Mouse (Mus musculus) myocyte (in vitro differentiated cells): Measurements from ENCODE around the gene Tradd. TPM values are rescaled to one million over a fixed set of nuclear protein-coding genes. Genes with fewer than 3 reads are reported as not detected.
A peak's percentile ranks its signal among the peaks of the same experiment; 100 is the strongest.

Experiments used
- H3K27me3 ChIP-seq: one replicate; pipeline ENCODE4 v1.6.1; 2011; ENCODE audit not compliant: control insufficient read depth, insufficient read depth, insufficient read length
- H3K36me3 ChIP-seq: one replicate; pipeline ENCODE4 v1.6.1; 2011; ENCODE audit not compliant: control insufficient read depth, insufficient read depth
- H3K4me2 ChIP-seq: one replicate; pipeline ENCODE4 v1.6.1; 2011; ENCODE audit warnings: low read depth, control low read depth
- H3K4me3 ChIP-seq: one replicate; pipeline ENCODE4 v1.5.1; 2011; ENCODE audit warnings: mild to moderate bottlenecking, control low read depth, moderate library complexity
- H3K79me2 ChIP-seq: one replicate; pipeline ENCODE4 v1.6.1; 2011; ENCODE audit not compliant: control insufficient read depth, insufficient read depth
- H3ac ChIP-seq: one replicate; pipeline ENCODE4 v1.6.1; 2011; ENCODE audit not compliant: control insufficient read depth, insufficient read length
- CEBPB ChIP-seq: IDR thresholded peaks from 2 replicates; pipeline ENCODE4 v1.6.1; 2011; ENCODE audit warnings: mild to moderate bottlenecking, moderate library complexity; ENCODE audit not compliant: poor library complexity, insufficient read depth, severe bottlenecking
- E2F4 ChIP-seq: IDR thresholded peaks from one replicate; pipeline ENCODE4 v1.6.1; 2011; ENCODE audit warnings: mild to moderate bottlenecking, control low read depth, moderate library complexity; ENCODE audit not compliant: insufficient read depth
- MAX ChIP-seq: IDR thresholded peaks from one replicate; pipeline ENCODE4 v1.6.1; 2011; ENCODE audit warnings: low read depth, mild to moderate bottlenecking, control low read depth
- MYOD1 ChIP-seq, 3 experiments: IDR thresholded peaks; one replicate each; pipeline ENCODE4 v1.6.1; 2011; ENCODE audit warnings: control low read depth in 2 of 3, low read depth in 2 of 3, mild to moderate bottlenecking in 2 of 3, moderate library complexity in 1 of 3; ENCODE audit not compliant: insufficient read length in 2 of 3, control insufficient read depth in 1 of 3
- MYOG ChIP-seq, 3 experiments: IDR thresholded peaks; one replicate each; pipeline ENCODE4 v1.6.1; 2011; ENCODE audit warnings: control low read depth in 2 of 3, low read depth in 2 of 3, mild to moderate bottlenecking in 2 of 3; ENCODE audit not compliant: insufficient read length in 2 of 3, control insufficient read depth in 1 of 3, insufficient read depth in 1 of 3
- POLR2A ChIP-seq: IDR thresholded peaks from one replicate; pipeline ENCODE4 v1.6.1; 2011; ENCODE audit warnings: low read depth, mild to moderate bottlenecking, control low read depth, moderate library complexity; ENCODE audit not compliant: insufficient read length
- POLR2AphosphoS2 ChIP-seq: IDR thresholded peaks from one replicate; pipeline ENCODE4 v1.6.1; 2011; ENCODE audit warnings: low read depth, control low read depth; ENCODE audit not compliant: insufficient read length
- REST ChIP-seq: IDR thresholded peaks from one replicate; pipeline ENCODE4 v1.6.1; 2011; ENCODE audit warnings: mild to moderate bottlenecking, control low read depth, moderate library complexity; ENCODE audit not compliant: insufficient read depth, insufficient read length
- SRF ChIP-seq: IDR thresholded peaks from one replicate; pipeline ENCODE4 v1.6.1; 2011; ENCODE audit warnings: low read depth; ENCODE audit not compliant: control insufficient read depth, insufficient read length
- TCF12 ChIP-seq: IDR thresholded peaks from one replicate; pipeline ENCODE4 v1.6.1; 2011; ENCODE audit warnings: mild to moderate bottlenecking, control low read depth; ENCODE audit not compliant: poor library complexity, insufficient read depth, severe bottlenecking
- TCF3 ChIP-seq: IDR thresholded peaks from one replicate; pipeline ENCODE4 v1.6.1; 2011; ENCODE audit warnings: low read depth, control low read depth; ENCODE audit not compliant: insufficient read length
- USF1 ChIP-seq: IDR thresholded peaks from one replicate; pipeline ENCODE4 v1.6.1; 2011; ENCODE audit warnings: low read depth, mild to moderate bottlenecking, control low read depth, moderate library complexity
- polyA plus RNA-seq: library from polyadenylated mRNA; unstranded; fragments of >200 nt; fragmentation: generic; extraction: Trizol; gene quantifications from one replicate; pipeline ENCODE4 v1.2.1, GENCODE M21; 2012; ENCODE audit warnings: missing spikeins

Tradd gene
- polyA plus RNA-seq, 1 experiment = 27.0 TPM

- Histone ChIP-seq H3K79me2 (peaks cover 4% of the 10 kb centered on the region), H3ac (no peak overlapping the region), H3K36me3 (no peaks in the 10 kb centered on the region), H3K4me2 (no peak overlapping the region), H3K4me3 (no peak overlapping the region), H3K27me3 (no peaks in the 10 kb centered on the region)
- TF ChIP-seq POLR2AphosphoS2 (no peak), POLR2A (no peak), TCF3 (no peak), SRF (no peak)
Observed at GRCm38 (mm10) chr8:105258911-105259720, 5.3 kb downstream of the Tradd start.

- TF ChIP-seq E2F4 (no peak), CEBPB (no peak), TCF3 (no peak), POLR2A (no peak), MAX (no peak), MYOG (IDR thresholded peaks at IDR 0.05; ENCODE audit: control insufficient read depth in 1 of 3, insufficient read depth in 1 of 3, insufficient read length in 2 of 3, low read depth in 2 of 3) (no peak), MYOD1 (IDR thresholded peaks at IDR 0.05; ENCODE audit: control insufficient read depth in 1 of 3, insufficient read length in 2 of 3, low read depth in 2 of 3) (no peak), POLR2AphosphoS2 (no peak), SRF (no peak), TCF12 (no peak), USF1 (no peak), REST (no peak)
- Histone ChIP-seq H3K36me3 (peaks cover 4% of the 10 kb centered on the region), H3ac (no peak overlapping the region), H3K79me2 (no peaks in the 10 kb centered on the region), H3K27me3 (no peaks in the 10 kb centered on the region), H3K4me3 (no peak overlapping the region), H3K4me2 (no peak overlapping the region)
Observed at GRCm38 (mm10) chr8:105257318-105258114, 6.9 kb downstream of the Tradd start.

- peak within 1 kb of the TSS; percentile 80 for H3K4me2 ChIP-seq
- no peaks in the 10 kb centered on the region for H3K27me3 ChIP-seq
- no peak for TF ChIP-seq MAX
- peak; percentile 71 for TF ChIP-seq POLR2AphosphoS2
- TF ChIP-seq MYOD1 (IDR thresholded peaks at IDR 0.05; ENCODE audit: control insufficient read depth in 1 of 3, insufficient read length in 2 of 3, low read depth in 2 of 3) = peak in 2 of 3 experiments; percentile 30 to 34
- TF ChIP-seq USF1 = peak; percentile 88
- TF ChIP-seq E2F4 = no peak
- peak; percentile 42 for TF ChIP-seq POLR2A
- no peak for TF ChIP-seq TCF3
- TF ChIP-seq TCF12 = no peak
- no peak for TF ChIP-seq CEBPB
- no peak for TF ChIP-seq SRF
- TF ChIP-seq MYOG (IDR thresholded peaks at IDR 0.05; ENCODE audit: control insufficient read depth in 1 of 3, insufficient read depth in 1 of 3, insufficient read length in 2 of 3, low read depth in 2 of 3) = no peak
- TF ChIP-seq REST = no peak
- H3ac ChIP-seq = peak within 1 kb of the TSS; percentile 42
- H3K4me3 ChIP-seq = peak within 1 kb of the TSS; percentile 25
- peaks cover 14% of the 10 kb centered on the region for H3K36me3 ChIP-seq
- no peaks in the 10 kb centered on the region for H3K79me2 ChIP-seq
Observed at GRCm38 (mm10) chr8:105254966-105255350, 9.5 kb downstream of the Tradd start, which contains the start of gene B3gnt9. TSS of gene B3gnt9 (minus strand) at chr8:105255153.

GRCm38 (mm10) chr8:105254152-105254965 is 10.1 kb downstream of the Tradd start:
- no peaks in the 10 kb centered on the region for H3K27me3 ChIP-seq
- TF ChIP-seq CEBPB (no peak), POLR2A (peak; percentile 70), SRF (peak; percentile 30), MYOG (IDR thresholded peaks at IDR 0.05; ENCODE audit: control insufficient read depth in 1 of 3, insufficient read depth in 1 of 3, insufficient read length in 2 of 3, low read depth in 2 of 3) (peak in 1 of 3 experiments; percentile 17), TCF3 (no peak), POLR2AphosphoS2 (peak; percentile 88), REST (no peak)
- peaks cover 14% of the 10 kb centered on the region for H3K36me3 ChIP-seq
- H3K4me3 ChIP-seq = peak overlapping the region; percentile 25
- peak overlapping the region; percentile 80 for H3K4me2 ChIP-seq
- H3ac ChIP-seq = peak overlapping the region; percentile 42
- H3K79me2 ChIP-seq = no peaks in the 10 kb centered on the region
